Mouse (Mus musculus): ENCODE measurements around the gene Opcml. TPM values are rescaled to one million over a fixed set of nuclear protein-coding genes. Genes with fewer than 3 reads are reported as not detected.

The Opcml gene
- polyA plus RNA-seq, 1 experiment from 2014 or later = not detected

DNA sequence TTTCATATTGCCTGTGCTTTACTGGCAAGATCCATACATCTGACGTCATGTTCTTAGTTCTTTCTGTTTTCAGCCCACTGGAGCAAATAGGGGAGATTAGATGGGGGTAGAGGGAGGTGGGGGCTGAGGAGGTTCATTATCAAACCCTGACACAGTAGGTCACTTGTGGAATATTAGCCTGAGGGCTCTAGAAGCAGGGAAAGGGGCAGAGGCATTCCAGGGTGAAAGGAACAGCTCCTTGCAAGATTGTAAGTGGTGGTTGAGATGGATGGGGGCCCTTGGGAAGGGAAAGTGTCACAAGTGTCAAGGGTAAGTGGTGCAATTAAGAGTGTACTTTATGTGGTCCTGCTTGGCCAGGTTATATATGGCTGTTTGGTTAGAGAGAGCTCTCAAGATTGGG is 338.2 kb downstream of the Opcml start:
- H3K4me3 ChIP-seq (ENCODE audit: inconsistent target) = no peak overlapping the region
- no peaks in the 10 kb centered on the region for H3K36me3 ChIP-seq (ENCODE audit: inconsistent target)
- no peaks in the 10 kb centered on the region for H3K79me2 ChIP-seq (ENCODE audit: inconsistent target)
- H3K27ac ChIP-seq = no peak overlapping the region
- 100% methylated on average over 1 of the region's 1 CpGs for WGBS (ENCODE audit: missing documents)

DNA sequence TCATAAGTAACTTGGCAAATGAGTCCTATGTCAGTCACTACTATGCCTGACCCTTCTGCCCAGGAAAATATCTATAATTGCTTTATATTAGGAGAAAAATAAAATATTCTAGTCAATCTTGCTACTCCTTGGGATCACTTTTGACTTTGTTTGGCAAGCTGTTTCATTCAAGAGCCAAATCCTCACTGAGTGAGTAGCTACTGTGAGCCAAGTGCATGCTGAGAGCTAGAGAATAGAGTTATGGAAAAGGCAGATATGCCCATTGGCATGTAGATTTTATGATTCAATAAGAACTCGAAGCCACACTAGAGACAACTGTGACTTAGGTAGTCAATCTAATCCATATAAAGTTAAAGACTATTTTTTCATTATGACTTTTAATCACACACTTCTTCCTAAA is 340.9 kb downstream of the Opcml start:
- Histone ChIP-seq H3K79me2 (ENCODE audit: inconsistent target) (no peaks in the 10 kb centered on the region), H3K27ac (no peak overlapping the region), H3K36me3 (ENCODE audit: inconsistent target) (no peaks in the 10 kb centered on the region), H3K4me3 (ENCODE audit: inconsistent target) (no peak overlapping the region)
- 100% methylated on average over 1 of the region's 1 CpGs for WGBS (ENCODE audit: missing documents)

- no peaks in the 10 kb centered on the region for H3K79me2 ChIP-seq (ENCODE audit: inconsistent target)
- no peak overlapping the region for H3K27ac ChIP-seq
- no peak overlapping the region for H3K4me3 ChIP-seq (ENCODE audit: inconsistent target)
- WGBS (ENCODE audit: missing documents) = 71% methylated on average over 2 of the region's 2 CpGs
- H3K36me3 ChIP-seq (ENCODE audit: inconsistent target) = no peaks in the 10 kb centered on the region
Measured at GRCm38 (mm10) chr9:28136614-28137013, 346.0 kb downstream of the Opcml start.

GRCm38 (mm10) chr9:28139957-28140597 is 349.5 kb downstream of the Opcml start:
- Histone ChIP-seq H3K79me2 (ENCODE audit: inconsistent target) (no peaks in the 10 kb centered on the region), H3K36me3 (ENCODE audit: inconsistent target) (no peaks in the 10 kb centered on the region), H3K4me3 (ENCODE audit: inconsistent target) (no peak overlapping the region), H3K27ac (no peak overlapping the region)
- 87% methylated on average over 12 of the region's 12 CpGs for WGBS (ENCODE audit: missing documents)

DNA sequence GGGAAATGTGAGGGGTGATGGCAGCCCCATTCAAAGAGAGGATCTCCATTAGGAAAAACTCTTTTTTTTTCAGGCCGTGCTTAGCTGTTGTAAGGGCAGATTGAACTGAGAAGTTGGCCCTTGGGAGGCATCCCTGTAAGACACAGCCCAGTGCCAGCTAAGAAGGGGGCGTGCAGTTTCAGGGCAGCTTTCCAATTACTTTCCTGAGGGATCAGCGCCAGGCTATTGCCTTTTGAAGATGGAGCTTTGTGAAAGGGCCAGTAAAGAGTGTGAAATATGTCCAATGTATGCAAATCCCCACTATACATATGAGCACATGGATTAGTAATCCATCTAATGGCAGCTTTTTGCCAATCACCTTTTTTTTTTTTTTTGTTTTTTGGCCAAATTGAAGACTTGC is 358.9 kb downstream of the Opcml start:
- no peak overlapping the region for H3K4me3 ChIP-seq (ENCODE audit: inconsistent target)
- 86% methylated on average over 3 of the region's 3 CpGs for WGBS (ENCODE audit: missing documents)
- no peak overlapping the region for H3K27ac ChIP-seq
- H3K36me3 ChIP-seq (ENCODE audit: inconsistent target) = no peaks in the 10 kb centered on the region
- no peaks in the 10 kb centered on the region for H3K79me2 ChIP-seq (ENCODE audit: inconsistent target)

GRCm38 (mm10) chr9:28153748-28154147 is 363.2 kb downstream of the Opcml start:
- H3K79me2 ChIP-seq (ENCODE audit: inconsistent target) = no peaks in the 10 kb centered on the region
- H3K27ac ChIP-seq = no peak overlapping the region
- no peaks in the 10 kb centered on the region for H3K36me3 ChIP-seq (ENCODE audit: inconsistent target)
- no peak overlapping the region for H3K4me3 ChIP-seq (ENCODE audit: inconsistent target)
- WGBS (ENCODE audit: missing documents) = 11% methylated on average over 6 of the region's 6 CpGs

DNA sequence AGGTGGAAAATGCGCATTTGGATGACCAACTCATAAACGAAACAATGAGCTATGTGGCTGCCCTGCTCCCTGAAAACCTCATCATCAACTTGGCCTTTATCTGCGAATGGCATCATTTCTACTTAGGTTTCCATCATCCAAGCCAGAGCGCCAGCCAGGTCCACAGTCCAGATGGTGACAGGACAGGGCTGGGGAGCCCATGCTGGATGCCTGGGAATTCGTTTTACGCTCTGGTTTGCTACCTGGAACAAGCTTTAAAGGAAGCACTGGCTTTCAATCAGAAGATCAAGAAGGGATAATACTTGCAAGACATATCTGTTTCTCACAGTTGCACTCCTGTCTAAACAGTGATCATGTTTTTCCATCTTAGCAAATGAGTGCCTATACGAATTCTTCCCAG is 366.5 kb downstream of the Opcml start:
- Histone ChIP-seq H3K36me3 (ENCODE audit: inconsistent target) (no peaks in the 10 kb centered on the region), H3K79me2 (ENCODE audit: inconsistent target) (no peaks in the 10 kb centered on the region), H3K4me3 (ENCODE audit: inconsistent target) (no peak overlapping the region), H3K27ac (no peak overlapping the region)
- WGBS (ENCODE audit: missing documents) = 87% methylated on average over 7 of the region's 7 CpGs

DNA sequence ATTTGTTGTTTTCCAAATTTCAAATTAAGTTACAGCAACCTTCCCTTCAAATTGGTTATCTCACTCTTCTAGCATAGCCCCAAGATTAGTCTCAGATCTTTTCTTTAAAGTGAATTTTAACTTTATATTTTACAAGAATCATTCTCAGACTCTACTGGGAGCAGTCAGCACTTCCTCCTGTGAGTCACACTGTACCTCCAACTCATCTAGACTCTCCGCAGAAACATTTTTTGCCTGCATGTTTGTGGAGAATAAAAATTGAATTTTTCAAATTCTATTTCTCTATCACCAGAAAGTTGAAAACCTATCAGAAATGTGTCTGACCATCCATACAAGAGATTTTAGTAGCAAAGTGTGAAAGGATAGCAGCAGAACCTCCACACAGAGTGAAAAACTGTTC is 370.4 kb downstream of the Opcml start:
- no peaks in the 10 kb centered on the region for H3K79me2 ChIP-seq (ENCODE audit: inconsistent target)
- no peak overlapping the region for H3K27ac ChIP-seq
- no peak overlapping the region for H3K4me3 ChIP-seq (ENCODE audit: inconsistent target)
- WGBS (ENCODE audit: missing documents) = 100% methylated on average over 1 of the region's 1 CpGs
- H3K36me3 ChIP-seq (ENCODE audit: inconsistent target) = no peaks in the 10 kb centered on the region

DNA sequence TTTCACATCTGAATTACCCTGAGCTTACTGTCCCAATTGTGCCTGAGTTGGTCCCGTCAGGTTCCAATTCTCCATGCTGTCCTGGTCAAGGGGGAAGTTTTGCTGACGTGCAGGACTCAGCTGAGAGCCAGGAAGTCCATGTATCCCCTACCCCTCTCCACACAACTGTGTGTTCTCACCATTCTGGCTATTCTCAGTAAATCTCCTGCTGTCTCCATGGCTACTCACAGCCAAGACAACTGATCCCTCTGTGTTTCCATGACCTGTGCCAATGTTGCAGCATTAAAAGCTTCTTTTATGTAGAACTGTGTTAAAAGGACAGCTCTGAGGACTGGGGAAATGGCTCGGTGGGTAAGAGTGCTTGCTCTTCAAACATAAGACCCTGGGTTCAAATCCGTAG is 373.4 kb downstream of the Opcml start:
- no peaks in the 10 kb centered on the region for H3K79me2 ChIP-seq (ENCODE audit: inconsistent target)
- no peaks in the 10 kb centered on the region for H3K36me3 ChIP-seq (ENCODE audit: inconsistent target)
- H3K27ac ChIP-seq = no peak overlapping the region
- 68% methylated on average over 4 of the region's 4 CpGs for WGBS (ENCODE audit: missing documents)
- H3K4me3 ChIP-seq (ENCODE audit: inconsistent target) = no peak overlapping the region

- Histone ChIP-seq H3K36me3 (ENCODE audit: inconsistent target) (no peaks in the 10 kb centered on the region), H3K27ac (no peak overlapping the region), H3K79me2 (ENCODE audit: inconsistent target) (no peaks in the 10 kb centered on the region), H3K4me3 (ENCODE audit: inconsistent target) (no peak overlapping the region)
- 6% methylated on average over 6 of the region's 6 CpGs for WGBS (ENCODE audit: missing documents)
Measured at GRCm38 (mm10) chr9:28171890-28172289, 381.3 kb downstream of the Opcml start.

DNA sequence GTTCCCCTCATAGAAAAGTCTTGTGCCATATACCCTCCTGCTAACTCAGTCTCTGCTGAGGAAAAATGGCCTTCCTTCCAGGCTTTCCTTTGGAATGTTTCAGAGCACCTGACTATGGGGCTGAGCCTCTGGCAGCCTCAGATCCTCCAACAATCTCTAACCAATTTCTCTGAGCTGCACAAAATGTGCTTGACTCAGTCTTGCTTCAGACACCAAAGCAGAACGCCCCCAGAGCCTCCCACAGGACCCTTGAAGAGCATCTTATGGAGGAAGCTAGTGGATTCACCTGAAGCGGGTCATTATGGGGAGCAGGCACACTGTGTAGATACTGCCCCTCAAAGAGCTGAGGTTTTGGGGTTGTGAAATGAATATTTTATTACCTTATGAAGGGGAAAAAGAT is 386.5 kb downstream of the Opcml start:
- WGBS (ENCODE audit: missing documents) = 89% methylated on average over 2 of the region's 2 CpGs
- Histone ChIP-seq H3K27ac (no peak overlapping the region), H3K79me2 (ENCODE audit: inconsistent target) (no peaks in the 10 kb centered on the region), H3K36me3 (ENCODE audit: inconsistent target) (no peaks in the 10 kb centered on the region), H3K4me3 (ENCODE audit: inconsistent target) (no peak overlapping the region)

- H3K27ac ChIP-seq = no peak overlapping the region
- H3K4me3 ChIP-seq (ENCODE audit: inconsistent target) = no peak overlapping the region
- WGBS (ENCODE audit: missing documents) = 84% methylated on average over 4 of the region's 4 CpGs
- no peaks in the 10 kb centered on the region for H3K36me3 ChIP-seq (ENCODE audit: inconsistent target)
- H3K79me2 ChIP-seq (ENCODE audit: inconsistent target) = no peaks in the 10 kb centered on the region
Measured at GRCm38 (mm10) chr9:28178123-28178887, 387.7 kb downstream of the Opcml start.

- H3K79me2 ChIP-seq (ENCODE audit: inconsistent target) = no peaks in the 10 kb centered on the region
- H3K27ac ChIP-seq = no peak overlapping the region
- H3K4me3 ChIP-seq (ENCODE audit: inconsistent target) = no peak overlapping the region
- H3K36me3 ChIP-seq (ENCODE audit: inconsistent target) = no peaks in the 10 kb centered on the region
- WGBS (ENCODE audit: missing documents) = 74% methylated on average over 7 of the region's 7 CpGs
Measured at GRCm38 (mm10) chr9:28181916-28182315, 391.3 kb downstream of the Opcml start.

DNA sequence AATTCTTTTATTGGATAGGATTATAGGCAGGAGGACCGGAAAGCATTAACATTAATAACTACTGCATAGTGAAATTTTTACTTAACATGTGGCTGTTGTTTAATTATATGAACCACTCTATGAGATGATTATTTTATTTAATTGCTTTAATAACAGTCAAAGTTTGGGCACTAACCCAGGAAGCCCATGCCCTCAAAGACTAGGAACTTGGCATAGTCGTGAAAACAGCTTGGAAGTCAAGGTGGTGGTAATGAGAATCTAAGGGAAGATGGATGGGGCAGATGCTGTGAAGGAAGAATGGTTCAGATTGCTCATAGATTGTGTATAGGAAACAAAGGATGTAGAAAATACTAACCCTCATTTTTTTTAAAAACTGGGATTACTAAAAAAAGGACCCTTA is 399.7 kb downstream of the Opcml start:
- Histone ChIP-seq H3K27ac (no peak overlapping the region), H3K4me3 (ENCODE audit: inconsistent target) (no peak overlapping the region), H3K36me3 (ENCODE audit: inconsistent target) (no peaks in the 10 kb centered on the region), H3K79me2 (ENCODE audit: inconsistent target) (no peaks in the 10 kb centered on the region)
- WGBS (ENCODE audit: missing documents) = 79% methylated on average over 2 of the region's 2 CpGs

- 92% methylated on average over 1 of the region's 1 CpGs for WGBS (ENCODE audit: missing documents)
- Histone ChIP-seq H3K79me2 (ENCODE audit: inconsistent target) (no peaks in the 10 kb centered on the region), H3K27ac (no peak overlapping the region)
Measured at GRCm38 (mm10) chr9:28190751-28191150, 400.2 kb downstream of the Opcml start.

More at GRCm38 (mm10) chr9:28190751-28191150, 400.2 kb downstream of the Opcml start:
- Histone ChIP-seq H3K36me3 (ENCODE audit: inconsistent target) (no peaks in the 10 kb centered on the region), H3K4me3 (ENCODE audit: inconsistent target) (no peak overlapping the region)

Data from macrophage (primary cell).